Mouse (Mus musculus): Measurements from ENCODE around the gene Tnfaip1. TPM values are rescaled to one million over a fixed set of nuclear protein-coding genes. Genes with fewer than 3 reads are reported as not detected.

Tnfaip1 gene
- polyA plus RNA-seq, 1 experiment from 2014 or later: 77.6 TPM

- Histone ChIP-seq H3K9ac (ENCODE audit: low read length) (no peak within 1 kb of the TSS), H3K4me2 (ENCODE audit: low read length) (peak within 1 kb of the TSS; percentile 87), H3K27ac (replicated peaks in 1 of 2; ENCODE audit: control insufficient read depth in 1 of 2, insufficient read depth in 1 of 2, low read depth in 2 of 2, low read length in 2 of 2) (no peak within 1 kb of the TSS), H3K9me3 (ENCODE audit: control insufficient read depth, low read length) (no peaks in the 10 kb centered on the region), H3K27me3 (ENCODE audit: control insufficient read depth, insufficient read depth, low read length) (peaks cover 70% of the 10 kb centered on the region), H3K4me1 (ENCODE audit: control insufficient read depth in 2 of 2, insufficient read depth in 2 of 2, low read length in 2 of 2) (peaks cover 3 to 5% of the 10 kb centered on the region in 2 experiments; a peak in 2 of 4 replicates), H3K36me3 (ENCODE audit: control insufficient read depth, insufficient read depth, low read length) (no peaks in the 10 kb centered on the region), H3K4me3 (ENCODE audit: control insufficient read depth in 1 of 2, insufficient read depth in 1 of 2, low read depth in 1 of 2, low read length in 2 of 2) (peak within 1 kb of the TSS; percentile 42 to 46)
- ATAC-seq (ENCODE audit: insufficient number of reproducible peaks, insufficient read depth, low FRiP score, low read depth): no peak
- 51% methylated on average over 7 of the region's 7 CpGs for WGBS
Measured at GRCm38 (mm10) chr11:78499004-78499403, 37.1 kb downstream of the Tnfaip1 start, which contains the start of gene Vtn. Gene Vtn, plus strand, starts transcription at chr11:78499091.

DNA sequence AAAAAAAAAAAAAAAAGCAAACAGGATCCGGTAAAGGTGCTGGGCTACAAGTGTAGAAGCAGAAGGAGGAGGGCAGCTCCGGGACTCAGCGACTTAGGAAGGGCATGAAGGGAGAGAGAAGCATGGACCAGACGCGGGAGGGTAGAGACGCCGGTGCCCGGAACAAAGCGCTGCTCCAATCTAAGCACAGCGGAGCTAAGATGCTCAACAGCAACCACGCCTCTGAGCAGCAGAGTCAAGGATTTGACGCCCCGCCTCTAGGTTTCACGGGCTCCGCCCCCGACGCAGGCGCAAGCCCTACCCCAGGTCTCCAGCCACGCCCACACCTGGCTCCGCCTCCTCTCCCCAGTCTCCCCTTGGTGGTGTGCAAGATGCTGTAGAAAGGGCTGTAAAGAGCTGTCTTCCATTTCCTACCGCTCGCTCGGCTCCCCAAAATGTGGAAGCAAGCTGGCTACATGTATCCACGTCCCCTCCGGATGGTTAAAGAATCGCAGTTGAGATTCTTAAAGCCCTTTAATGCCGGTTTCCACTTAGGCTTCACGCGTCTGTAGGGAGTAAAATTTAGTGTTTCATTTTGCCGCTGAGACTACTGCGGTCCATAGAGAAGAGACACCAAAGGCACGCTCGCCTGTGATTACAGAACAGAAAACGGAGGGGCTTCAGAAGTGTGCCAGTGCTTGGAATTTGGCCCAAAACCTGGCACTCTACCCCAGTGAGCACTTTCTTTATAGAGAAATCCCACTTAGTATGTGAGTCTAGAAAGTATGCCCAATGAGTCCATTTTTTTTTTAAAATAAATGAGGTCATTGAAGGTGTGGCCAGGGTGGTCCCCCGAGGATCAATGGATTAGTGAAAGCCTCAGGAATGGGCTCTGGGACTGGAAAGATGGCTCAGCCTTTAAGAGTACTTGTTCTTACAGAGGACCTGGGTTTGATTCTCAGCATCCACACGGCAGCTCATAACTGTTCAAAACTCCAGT lies 38.3 kb downstream of the Tnfaip1 start, which contains the start of gene Sarm1:
Sarm1 (minus strand) TSS at position 211 of the 979 bp plus-strand sequence.
- Histone ChIP-seq H3K9ac (ENCODE audit: low read length) (no peak within 1 kb of the TSS), H3K9me3 (ENCODE audit: control insufficient read depth, low read length) (no peaks in the 10 kb centered on the region), H3K4me2 (ENCODE audit: low read length) (peak within 1 kb of the TSS; percentile 87), H3K4me3 (ENCODE audit: control insufficient read depth in 1 of 2, insufficient read depth in 1 of 2, low read depth in 1 of 2, low read length in 2 of 2) (peak within 1 kb of the TSS; percentile 42 to 46), H3K27ac (replicated peaks in 1 of 2; ENCODE audit: control insufficient read depth in 1 of 2, insufficient read depth in 1 of 2, low read depth in 2 of 2, low read length in 2 of 2) (no peak within 1 kb of the TSS), H3K4me1 (ENCODE audit: control insufficient read depth in 2 of 2, insufficient read depth in 2 of 2, low read length in 2 of 2) (peaks cover 3 to 5% of the 10 kb centered on the region in 2 experiments; a peak in 2 of 4 replicates), H3K36me3 (ENCODE audit: control insufficient read depth, insufficient read depth, low read length) (no peaks in the 10 kb centered on the region), H3K27me3 (ENCODE audit: control insufficient read depth, insufficient read depth, low read length) (peaks cover 73% of the 10 kb centered on the region)
- peak; percentile 81 for ATAC-seq (ENCODE audit: insufficient number of reproducible peaks, insufficient read depth, low FRiP score, low read depth)
- 5% methylated on average over 36 of the region's 36 CpGs for WGBS

DNA sequence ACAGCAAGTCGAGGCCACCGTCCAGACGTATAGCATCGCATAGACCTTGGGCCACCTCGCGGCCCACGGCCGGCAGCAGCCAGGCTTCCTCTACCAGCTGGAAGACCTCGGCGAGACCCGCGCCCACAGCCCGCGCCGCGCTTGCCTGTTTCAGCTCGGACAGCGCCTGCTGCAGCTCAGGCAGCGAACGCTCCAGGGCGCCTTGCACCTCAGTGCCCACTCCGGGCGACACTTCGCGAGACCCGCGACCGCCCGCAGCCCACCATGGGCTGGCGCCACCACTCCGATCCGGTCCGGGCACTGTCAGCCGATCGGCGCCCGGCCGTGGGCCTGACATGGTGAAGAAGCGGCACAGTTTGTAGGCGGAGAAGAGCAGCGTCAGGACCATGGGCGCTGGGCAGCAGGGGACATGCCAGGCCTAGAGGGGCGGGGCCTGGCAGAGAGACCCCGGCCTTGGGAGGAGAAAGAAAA lies 39.0 kb downstream of the Tnfaip1 start:
- ATAC-seq (ENCODE audit: insufficient number of reproducible peaks, insufficient read depth, low FRiP score, low read depth): peak; percentile 18; the same call in 1 of the 2 replicates
- Histone ChIP-seq H3K27ac (replicated peaks in 1 of 2; ENCODE audit: control insufficient read depth in 1 of 2, insufficient read depth in 1 of 2, low read depth in 2 of 2, low read length in 2 of 2) (no peak overlapping the region), H3K9me3 (ENCODE audit: control insufficient read depth, low read length) (no peaks in the 10 kb centered on the region), H3K4me2 (ENCODE audit: low read length) (peak overlapping the region; percentile 87), H3K4me3 (ENCODE audit: control insufficient read depth in 1 of 2, insufficient read depth in 1 of 2, low read depth in 1 of 2, low read length in 2 of 2) (peak overlapping the region; percentile 42 to 46), H3K36me3 (ENCODE audit: control insufficient read depth, insufficient read depth, low read length) (no peaks in the 10 kb centered on the region), H3K4me1 (ENCODE audit: control insufficient read depth in 2 of 2, insufficient read depth in 2 of 2, low read length in 2 of 2) (peaks cover 3 to 5% of the 10 kb centered on the region in 2 experiments; a peak in 2 of 4 replicates), H3K27me3 (ENCODE audit: control insufficient read depth, insufficient read depth, low read length) (peaks cover 80% of the 10 kb centered on the region), H3K9ac (ENCODE audit: low read length) (no peak overlapping the region)
- WGBS: 1% methylated on average over 44 of the region's 44 CpGs

DNA sequence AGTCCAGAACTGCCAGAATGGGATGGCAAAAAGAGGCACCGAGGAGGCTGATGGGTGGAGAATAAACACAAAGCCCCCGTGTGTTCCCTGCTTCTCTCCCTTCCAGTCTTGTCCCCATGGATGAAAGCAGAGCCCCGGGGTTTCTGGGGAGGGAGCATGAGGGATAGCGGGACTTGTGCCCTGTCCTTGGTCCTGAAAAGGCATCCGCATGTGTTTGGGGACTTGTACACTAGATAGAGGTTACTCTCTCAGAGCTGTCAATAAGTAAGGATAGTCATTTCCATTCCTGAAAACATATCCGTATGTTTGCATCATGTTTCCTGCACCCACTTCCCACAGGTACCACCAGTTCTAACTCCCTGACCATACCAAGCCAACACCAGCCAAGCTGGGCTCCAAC lies 40.2 kb downstream of the Tnfaip1 start:
- 4% methylated on average over 6 of the region's 6 CpGs for WGBS
- no peak overlapping the region for H3K4me3 ChIP-seq (ENCODE audit: control insufficient read depth in 1 of 2, insufficient read depth in 1 of 2, low read depth in 1 of 2, low read length in 2 of 2)
- no peak for ATAC-seq (ENCODE audit: insufficient number of reproducible peaks, insufficient read depth, low FRiP score, low read depth)
- H3K27me3 ChIP-seq (ENCODE audit: control insufficient read depth, insufficient read depth, low read length): peaks cover 83% of the 10 kb centered on the region
- H3K4me2 ChIP-seq (ENCODE audit: low read length): no peak overlapping the region
- H3K27ac ChIP-seq (replicated peaks in 1 of 2; ENCODE audit: control insufficient read depth in 1 of 2, insufficient read depth in 1 of 2, low read depth in 2 of 2, low read length in 2 of 2): no peak overlapping the region
- no peaks in the 10 kb centered on the region for H3K36me3 ChIP-seq (ENCODE audit: control insufficient read depth, insufficient read depth, low read length)
- no peaks in the 10 kb centered on the region for H3K9me3 ChIP-seq (ENCODE audit: control insufficient read depth, low read length)
- H3K9ac ChIP-seq (ENCODE audit: low read length): no peak overlapping the region
- peaks cover 3 to 5% of the 10 kb centered on the region in 2 experiments; a peak in 2 of 4 replicates for H3K4me1 ChIP-seq (ENCODE audit: control insufficient read depth in 2 of 2, insufficient read depth in 2 of 2, low read length in 2 of 2)

DNA sequence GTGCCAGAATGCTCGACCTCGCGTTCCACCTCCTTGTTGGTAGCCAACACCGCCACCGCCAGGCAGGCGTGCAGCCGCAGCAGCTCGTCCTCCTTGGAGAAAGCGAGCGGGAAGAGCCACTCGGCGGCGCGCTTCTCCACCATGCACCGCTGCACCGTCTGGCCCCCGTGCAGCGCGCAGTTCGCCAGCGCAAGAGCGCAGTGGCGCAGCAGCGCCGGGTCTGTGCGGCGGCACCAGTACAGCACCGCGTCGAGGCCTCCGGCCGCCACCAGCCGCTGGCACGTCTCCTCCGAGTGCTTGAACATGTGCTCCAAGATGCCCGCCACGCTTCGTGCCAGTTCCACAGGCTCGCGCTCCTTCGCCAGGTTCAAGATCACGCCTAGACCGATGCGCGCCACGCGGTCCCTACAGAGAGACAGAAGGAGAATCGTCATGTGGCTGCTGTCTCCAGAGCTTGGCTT lies 45.3 kb downstream of the Tnfaip1 start:
- no peak overlapping the region for H3K9ac ChIP-seq (ENCODE audit: low read length)
- H3K27me3 ChIP-seq (ENCODE audit: control insufficient read depth, insufficient read depth, low read length): peaks cover 85% of the 10 kb centered on the region
- WGBS: 10% methylated on average over 44 of the region's 48 CpGs
- H3K9me3 ChIP-seq (ENCODE audit: control insufficient read depth, low read length): no peaks in the 10 kb centered on the region
- H3K4me1 ChIP-seq (ENCODE audit: control insufficient read depth in 2 of 2, insufficient read depth in 2 of 2, low read length in 2 of 2): no peaks in the 10 kb centered on the region; a peak in 1 of 4 replicates
- H3K27ac ChIP-seq (replicated peaks in 1 of 2; ENCODE audit: control insufficient read depth in 1 of 2, insufficient read depth in 1 of 2, low read depth in 2 of 2, low read length in 2 of 2): no peak overlapping the region
- H3K36me3 ChIP-seq (ENCODE audit: control insufficient read depth, insufficient read depth, low read length): no peaks in the 10 kb centered on the region
- peak overlapping the region; percentile 13 to 14; a peak in 3 of 4 replicates for H3K4me3 ChIP-seq (ENCODE audit: control insufficient read depth in 1 of 2, insufficient read depth in 1 of 2, low read depth in 1 of 2, low read length in 2 of 2)
- H3K4me2 ChIP-seq (ENCODE audit: low read length): peak overlapping the region; percentile 49
- ATAC-seq (ENCODE audit: insufficient number of reproducible peaks, insufficient read depth, low FRiP score, low read depth): no peak

DNA sequence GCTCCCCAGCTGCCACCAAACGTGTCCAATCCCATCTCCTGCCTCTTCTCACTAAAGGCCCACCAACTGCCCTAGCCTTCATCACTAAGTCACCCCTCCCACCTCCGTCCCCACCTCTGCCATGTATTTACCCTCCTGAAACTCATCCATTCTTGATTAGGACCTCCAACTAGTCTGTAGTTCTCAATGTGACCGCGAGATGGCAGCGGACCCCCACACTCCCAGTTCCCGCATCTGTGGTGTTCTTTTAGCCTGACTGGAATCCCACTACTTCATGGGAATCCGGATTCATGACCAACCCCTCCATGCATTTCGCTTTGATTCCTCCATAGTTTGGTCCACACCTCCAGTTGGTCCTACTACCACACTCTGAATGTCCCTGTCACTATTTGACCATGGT lies 48.0 kb downstream of the Tnfaip1 start:
- WGBS: 3% methylated on average over 8 of the region's 8 CpGs

GRCm38 (mm10) chr11:78483639-78484038 lies 52.5 kb downstream of the Tnfaip1 start:
- Histone ChIP-seq H3K4me1 (ENCODE audit: control insufficient read depth in 2 of 2, insufficient read depth in 2 of 2, low read length in 2 of 2) (no peaks in the 10 kb centered on the region), H3K4me3 (ENCODE audit: control insufficient read depth in 1 of 2, insufficient read depth in 1 of 2, low read depth in 1 of 2, low read length in 2 of 2) (no peak overlapping the region), H3K9me3 (ENCODE audit: control insufficient read depth, low read length) (no peaks in the 10 kb centered on the region), H3K27me3 (ENCODE audit: control insufficient read depth, insufficient read depth, low read length) (peaks cover 63% of the 10 kb centered on the region), H3K4me2 (ENCODE audit: low read length) (no peak overlapping the region), H3K27ac (replicated peaks in 1 of 2; ENCODE audit: control insufficient read depth in 1 of 2, insufficient read depth in 1 of 2, low read depth in 2 of 2, low read length in 2 of 2) (no peak overlapping the region), H3K9ac (ENCODE audit: low read length) (no peak overlapping the region), H3K36me3 (ENCODE audit: control insufficient read depth, insufficient read depth, low read length) (no peaks in the 10 kb centered on the region)
- ATAC-seq (ENCODE audit: insufficient number of reproducible peaks, insufficient read depth, low FRiP score, low read depth): no peak
- WGBS: 39% methylated on average over 7 of the region's 7 CpGs

More for the DNA sequence above, 48.0 kb downstream of the Tnfaip1 start:
- H3K9ac ChIP-seq (ENCODE audit: low read length): no peak overlapping the region
- H3K9me3 ChIP-seq (ENCODE audit: control insufficient read depth, low read length): no peaks in the 10 kb centered on the region
- no peak overlapping the region for H3K27ac ChIP-seq (replicated peaks in 1 of 2; ENCODE audit: control insufficient read depth in 1 of 2, insufficient read depth in 1 of 2, low read depth in 2 of 2, low read length in 2 of 2)
- H3K36me3 ChIP-seq (ENCODE audit: control insufficient read depth, insufficient read depth, low read length): no peaks in the 10 kb centered on the region
- ATAC-seq (ENCODE audit: insufficient number of reproducible peaks, insufficient read depth, low FRiP score, low read depth): no peak
- H3K27me3 ChIP-seq (ENCODE audit: control insufficient read depth, insufficient read depth, low read length): peaks cover 88% of the 10 kb centered on the region
- H3K4me2 ChIP-seq (ENCODE audit: low read length): no peak overlapping the region
- H3K4me3 ChIP-seq (ENCODE audit: control insufficient read depth in 1 of 2, insufficient read depth in 1 of 2, low read depth in 1 of 2, low read length in 2 of 2): no peak overlapping the region
- H3K4me1 ChIP-seq (ENCODE audit: control insufficient read depth in 2 of 2, insufficient read depth in 2 of 2, low read length in 2 of 2): no peaks in the 10 kb centered on the region; a peak in 1 of 4 replicates

All from heart, embryonic 14.5 days (tissue).